Mouse (Mus musculus): ENCODE results near the gene Tbrg4.

DNA sequence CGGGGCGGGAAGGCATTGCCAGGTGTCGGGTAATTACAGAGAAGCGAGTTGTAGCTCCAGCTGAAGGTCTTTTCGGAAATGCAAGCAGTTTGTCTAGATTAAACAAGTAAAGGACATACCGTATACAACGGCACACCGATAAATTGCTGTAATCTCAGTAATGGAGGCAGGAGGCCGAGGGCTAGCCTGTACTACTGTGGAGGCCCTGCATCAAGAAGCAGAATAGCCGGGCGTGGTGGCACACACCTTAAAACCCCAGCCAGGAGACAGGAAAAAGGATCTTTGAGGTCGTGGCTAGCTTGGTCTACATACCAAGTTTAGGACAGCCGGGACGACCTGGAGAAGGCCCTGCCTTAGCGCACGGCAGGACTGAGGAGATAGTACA lies 513 bp upstream of the Tbrg4 start:
- TF ChIP-seq CTCF (IDR thresholded peaks at IDR 0.05; ENCODE audit: borderline replicate concordance, control insufficient read depth, extremely low read depth, insufficient read depth, low read length, poor library complexity) (no peak), POLR2A (IDR thresholded peaks at IDR 0.05; ENCODE audit: control insufficient read depth, extremely low read depth, insufficient read depth, low read length, poor library complexity) (no peak)

Measured in thymus, adult 2 months (tissue).